Mouse (Mus musculus): ENCODE data around the gene Rbm17. TPM values are rescaled to one million over a fixed set of nuclear protein-coding genes. Genes with fewer than 3 reads are reported as not detected.
"Not testable (repeated sequence)": the region's sequence is repeated elsewhere in the genome, so short reads cannot be mapped to it uniquely, and the experiment has no call there.

Rbm17 gene
- 100 to 1,000 TPM; 105 to 113 TPM for total RNA-seq (2021)
- long read RNA-seq, experiment 1, transcript Rbm17-201 (12 exons, 1,599 nt), result major isoform, 41 of 49 reads
- long read RNA-seq, experiment 1, partial matches to known transcripts, result 3 of 49 reads
- long read RNA-seq, experiment 1, other reads (novel, unspliced or antisense), result 5 of 49 reads
- long read RNA-seq, experiment 2, transcript Rbm17-201 (12 exons, 1,599 nt), result major isoform, 79 of 96 reads
- long read RNA-seq, experiment 2, partial matches to known transcripts, result 15 of 96 reads
- long read RNA-seq, experiment 2, other reads (novel, unspliced or antisense), result 1 of 96 reads

DNA sequence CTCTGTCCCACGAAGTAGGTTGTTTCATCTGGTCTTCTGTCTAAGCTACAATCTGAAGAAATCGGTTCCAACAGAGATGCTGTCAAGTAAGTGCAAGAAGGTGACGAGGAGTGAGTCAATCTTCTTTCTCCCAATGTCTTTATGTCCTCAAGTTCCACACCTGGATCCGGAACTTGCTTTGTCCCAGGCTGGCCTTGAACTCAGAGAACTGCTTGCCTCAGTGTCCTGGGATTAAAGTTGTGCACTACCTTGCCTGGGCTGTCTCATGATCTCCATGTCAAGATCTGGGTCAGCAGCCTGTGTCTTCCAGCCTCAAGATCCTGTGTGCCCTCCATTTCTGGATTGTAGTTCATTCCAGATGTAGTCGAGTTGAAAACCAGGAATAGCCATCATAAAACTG, at the start of gene Rbm17:
Rbm17 (minus strand) TSS at position 101 of the 400 bp plus-strand sequence.
- no peak for DNase-seq (ENCODE audit: low spot score in 2 of 2)

DNA sequence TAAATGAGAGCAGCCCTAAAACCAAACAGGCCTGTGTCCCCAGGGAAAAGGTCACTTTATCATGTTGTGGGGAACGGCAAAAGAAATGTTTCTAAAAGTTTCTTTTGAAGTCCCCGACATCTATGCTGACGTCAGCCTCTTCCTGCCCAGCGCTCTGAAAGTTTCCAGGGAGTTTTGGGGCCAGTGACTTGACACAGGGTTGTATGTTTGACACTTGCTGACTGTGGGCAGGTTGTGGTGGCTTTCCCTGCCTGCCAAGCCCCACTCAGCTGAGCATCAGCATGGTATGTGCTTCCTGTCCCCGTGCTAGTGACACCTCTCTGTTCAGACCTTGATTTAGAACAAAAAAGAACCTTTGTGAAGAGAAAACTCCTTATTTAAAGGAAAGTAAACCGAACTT, 49.4 kb upstream of the Rbm17 start:
- peak in 1 of 2 experiments; percentile 8 for DNase-seq (ENCODE audit: low spot score in 2 of 2)

DNA sequence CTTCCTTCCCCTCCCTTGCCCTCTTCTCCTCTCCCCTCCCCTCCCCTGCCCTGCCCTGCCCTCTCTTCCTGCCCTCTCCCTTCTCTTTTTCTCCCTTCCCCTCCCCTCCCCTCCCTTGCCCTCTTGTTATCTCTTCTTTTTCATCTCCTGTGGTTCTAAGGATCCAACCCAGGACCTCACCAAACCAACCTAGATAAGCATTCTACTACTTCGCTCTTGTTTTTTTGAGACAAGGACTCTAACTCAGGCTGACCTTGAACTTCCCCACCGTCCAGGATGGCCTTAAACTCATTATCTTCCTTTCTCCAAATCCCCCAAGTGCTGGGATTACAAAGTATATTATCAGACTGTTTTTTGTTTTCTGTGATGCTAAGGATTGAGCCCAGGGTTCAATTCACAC, 48.8 kb upstream of the Rbm17 start:
- DNase-seq (ENCODE audit: low spot score in 2 of 2), result no peak

DNA sequence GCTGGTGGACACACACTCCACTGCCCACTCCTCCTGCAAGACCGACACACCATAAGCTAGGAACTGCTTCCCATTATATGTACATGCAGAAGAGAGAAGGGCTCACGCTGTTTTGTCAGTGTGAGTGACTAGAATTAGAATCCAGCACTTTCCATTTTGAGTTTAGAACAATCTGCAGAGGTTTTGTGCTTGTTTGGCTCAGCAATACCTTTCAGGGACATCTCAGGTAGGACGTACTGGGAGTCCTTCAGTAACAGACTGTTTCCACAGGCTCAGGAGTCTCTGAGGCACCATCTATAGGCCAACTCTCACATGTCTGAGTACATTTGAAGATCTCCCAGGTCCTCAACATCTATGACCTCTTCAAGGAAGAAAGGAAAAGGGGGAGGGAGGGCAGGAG, 48.2 kb upstream of the Rbm17 start:
- DNase-seq (ENCODE audit: low spot score in 2 of 2), result no peak

DNA sequence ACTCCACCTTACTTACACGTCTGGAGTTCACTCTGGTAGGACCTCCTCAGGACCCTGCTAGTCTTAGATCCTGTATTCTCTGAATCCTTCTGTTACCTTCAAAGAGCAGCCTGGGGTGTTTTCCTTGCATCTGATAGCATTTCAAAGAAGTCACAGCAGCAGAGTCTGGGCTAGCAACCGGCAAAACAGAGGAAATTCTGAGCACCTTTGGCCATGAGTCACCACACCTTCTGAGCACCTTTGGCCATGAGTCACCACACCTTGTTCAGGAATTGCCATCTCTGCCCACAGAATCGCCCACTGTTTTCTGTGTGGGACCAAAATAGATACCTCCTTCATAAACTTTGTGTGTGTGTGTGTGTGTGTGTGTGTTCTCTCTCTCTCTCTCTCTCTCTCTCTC, 47.5 kb upstream of the Rbm17 start:
- DNase-seq (ENCODE audit: low spot score in 2 of 2), result no peak

DNA sequence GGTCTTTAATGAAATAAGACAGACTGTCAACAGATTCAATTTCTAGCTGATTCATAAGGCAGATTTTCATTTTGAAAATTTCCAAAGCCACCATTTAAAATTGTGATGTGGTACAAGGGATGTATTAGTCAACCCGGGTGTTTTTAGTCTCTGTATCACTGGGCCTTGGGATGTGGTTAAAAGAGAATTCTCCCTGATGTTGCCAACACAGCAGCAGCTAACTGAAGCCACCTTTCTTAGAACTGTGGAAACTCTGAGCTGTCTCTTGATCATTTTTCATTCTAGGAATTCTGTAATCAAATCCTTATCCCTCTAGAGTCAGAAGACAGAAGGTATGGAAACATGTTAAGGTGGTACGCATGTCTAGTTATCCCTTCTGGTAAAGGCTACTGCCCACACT, 41.3 kb upstream of the Rbm17 start:
- no peak for DNase-seq (ENCODE audit: low spot score in 2 of 2)

DNA sequence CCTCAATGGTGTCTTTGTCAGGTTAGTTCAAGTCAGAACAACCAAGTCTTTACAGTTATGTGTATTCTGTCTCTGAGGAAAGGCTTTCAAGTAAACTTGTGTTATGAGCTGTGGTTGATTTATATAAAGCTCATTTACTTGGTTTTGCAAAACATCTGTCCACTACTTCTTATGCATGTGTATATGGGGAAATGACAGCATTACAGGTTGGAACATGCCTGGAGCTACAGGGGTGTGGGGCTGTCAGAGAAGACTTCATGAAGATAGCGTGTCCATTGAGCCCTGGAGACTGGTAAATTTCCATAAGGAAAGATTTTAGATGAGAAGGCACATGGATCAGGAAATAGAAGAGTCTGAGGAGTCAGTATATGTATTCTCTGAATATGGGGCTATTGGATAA, 40.1 kb upstream of the Rbm17 start:
- DNase-seq (ENCODE audit: low spot score in 2 of 2), result no peak

DNA sequence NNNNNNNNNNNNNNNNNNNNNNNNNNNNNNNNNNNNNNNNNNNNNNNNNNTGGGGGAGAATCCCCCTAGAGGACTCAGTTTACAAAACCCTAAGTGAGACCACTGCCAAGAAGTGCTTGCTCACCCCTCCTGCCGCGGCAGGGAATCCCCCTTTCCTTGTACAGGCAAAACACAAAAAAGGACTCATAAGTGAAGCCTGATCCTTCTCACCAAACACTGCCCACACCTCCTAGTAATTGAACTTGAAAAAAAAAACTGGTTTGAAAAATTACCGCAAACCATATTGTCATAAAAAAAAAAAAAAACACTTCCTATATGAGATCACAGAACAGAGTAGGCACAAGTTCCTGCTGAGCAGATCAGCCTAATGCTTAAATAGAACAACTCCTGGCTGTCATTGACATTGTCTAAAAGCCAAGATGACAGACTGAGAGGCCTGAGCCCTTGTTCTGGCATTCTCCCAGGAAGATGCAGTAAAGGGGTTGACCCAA, 38.5 kb upstream of the Rbm17 start, which contains the start of gene Il2ra:
Il2ra (plus strand) TSS at position 357 of the 491 bp plus-strand sequence.
- DNase-seq (ENCODE audit: low spot score in 2 of 2), result no peak

DNA sequence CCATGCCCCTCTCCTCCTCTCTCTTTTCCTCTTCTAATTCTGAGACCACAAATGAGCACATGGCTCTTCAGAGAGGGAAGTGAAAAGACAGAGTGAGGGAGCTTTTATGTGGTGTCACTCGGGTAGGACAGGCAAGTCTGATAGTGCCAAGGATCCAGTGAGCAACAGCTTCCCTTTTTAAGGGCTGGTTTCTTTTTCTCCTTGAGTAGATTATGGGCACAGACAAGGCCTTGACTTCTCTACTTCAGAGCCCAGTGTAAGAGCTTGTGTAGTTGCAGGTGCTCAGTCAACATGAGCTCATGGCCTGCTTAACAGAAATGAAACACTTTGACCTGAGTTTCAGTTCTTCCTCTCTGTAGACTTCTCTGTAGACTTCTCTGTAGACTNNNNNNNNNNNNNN, 33.2 kb upstream of the Rbm17 start:
- DNase-seq (ENCODE audit: low spot score in 2 of 2), result no peak

DNA sequence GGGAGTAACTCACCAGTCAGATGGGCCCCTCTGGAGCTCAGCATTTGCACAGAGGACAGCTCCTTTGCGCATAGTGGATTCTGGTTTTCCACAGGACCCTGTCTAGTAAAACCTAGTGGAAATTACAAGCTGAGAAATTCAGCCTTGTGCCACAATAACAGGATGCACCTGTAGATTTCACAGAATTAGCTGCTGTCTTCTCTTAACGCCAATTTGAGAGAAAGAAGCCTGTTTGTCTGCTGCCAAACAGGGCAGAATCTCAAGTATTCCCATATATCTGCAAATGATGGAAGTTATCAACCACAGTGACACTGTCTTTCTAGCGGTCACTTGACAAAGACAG, 32.2 kb upstream of the Rbm17 start:
- DNase-seq (ENCODE audit: low spot score in 2 of 2), result no peak

DNA sequence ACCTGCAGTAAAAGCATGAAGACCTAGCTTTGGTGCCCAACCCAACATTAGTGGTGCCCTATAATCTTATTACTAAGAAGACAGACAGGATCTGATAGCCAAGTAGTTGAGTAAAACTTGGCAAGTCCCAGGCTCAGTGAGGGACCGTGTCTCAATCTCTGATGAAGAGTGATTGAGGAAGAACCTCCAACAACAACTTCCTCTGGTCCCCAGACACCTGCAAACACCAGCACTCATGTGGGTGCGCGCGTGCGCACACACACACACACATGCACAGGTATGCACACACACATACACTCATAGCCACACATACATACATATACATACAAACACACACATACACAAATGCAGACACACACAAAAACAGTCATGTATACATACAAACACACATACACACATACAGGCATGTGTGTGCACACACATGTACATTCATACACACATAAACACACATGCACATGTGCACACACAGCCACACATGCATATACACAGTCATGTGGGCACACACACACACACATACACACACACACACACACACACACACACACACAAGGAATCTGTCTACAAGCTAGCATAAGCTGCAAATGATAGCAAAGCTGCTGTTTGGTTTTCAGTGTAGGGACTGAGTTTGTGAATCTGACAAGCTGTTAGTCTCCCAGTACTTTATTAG, 31.7 kb upstream of the Rbm17 start:
- DNase-seq (ENCODE audit: low spot score in 2 of 2), result no peak

DNA sequence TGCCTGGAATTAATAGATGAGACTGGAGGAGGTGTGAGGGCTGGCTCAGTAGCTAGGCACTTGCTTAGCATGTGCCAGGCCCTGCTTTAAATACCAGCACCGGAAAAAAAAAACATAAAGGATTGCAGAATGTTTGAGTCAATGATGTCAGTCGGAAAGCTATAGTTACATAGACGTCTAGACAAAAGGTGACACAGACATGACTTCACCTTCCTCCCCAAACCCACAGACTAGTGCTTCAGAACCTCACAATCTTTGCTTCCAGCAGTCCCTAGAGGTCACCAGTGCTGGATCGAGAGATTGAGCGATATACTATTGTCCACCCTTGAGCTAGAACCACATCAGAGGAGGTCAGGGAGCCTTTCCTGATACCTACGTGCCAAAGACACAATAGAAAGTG, 31.1 kb upstream of the Rbm17 start:
- no peak for DNase-seq (ENCODE audit: low spot score in 2 of 2)

DNA sequence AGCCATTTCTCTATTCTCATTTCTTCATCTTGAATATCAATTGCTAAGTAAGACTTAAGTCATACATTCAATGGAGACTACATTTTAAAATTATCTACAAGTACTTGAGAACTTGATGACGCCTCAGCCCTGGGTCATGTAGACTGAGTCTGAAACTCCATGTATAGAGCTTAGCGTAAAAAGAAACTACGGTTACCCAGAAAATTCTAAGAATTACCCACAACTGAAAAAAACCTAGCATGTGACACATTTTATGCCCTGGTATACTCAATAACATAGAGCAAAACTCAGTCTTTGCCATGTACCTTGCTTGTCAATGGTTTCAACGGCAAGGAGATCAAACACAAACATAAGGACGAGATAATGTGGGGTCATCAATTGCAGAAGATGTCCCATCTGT, 21.9 kb upstream of the Rbm17 start, which contains the start of gene Gm17490:
Gm17490 (minus strand) TSS at position 375 of the 400 bp plus-strand sequence.
- DNase-seq (ENCODE audit: low spot score in 2 of 2), result no peak

DNA sequence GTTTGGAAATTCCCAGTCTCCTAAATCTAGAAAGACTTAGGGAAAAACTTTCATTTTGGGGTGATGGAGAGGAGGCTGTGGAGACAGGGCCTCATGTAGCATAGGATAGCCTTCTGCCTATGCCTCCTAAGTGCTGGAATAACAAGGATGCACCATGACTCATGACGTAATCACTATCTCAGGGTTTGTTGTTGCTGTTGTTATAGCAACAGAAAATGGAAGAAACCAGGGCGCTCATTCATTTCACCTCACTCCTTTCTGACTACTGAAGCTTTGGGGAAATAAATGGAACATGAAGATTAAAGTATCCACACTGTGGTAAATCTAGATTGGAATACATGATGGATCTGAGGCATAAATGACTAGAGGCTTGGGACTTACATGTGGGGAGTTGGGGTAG, 19.8 kb upstream of the Rbm17 start:
- DNase-seq (ENCODE audit: low spot score in 2 of 2), result no peak

DNA sequence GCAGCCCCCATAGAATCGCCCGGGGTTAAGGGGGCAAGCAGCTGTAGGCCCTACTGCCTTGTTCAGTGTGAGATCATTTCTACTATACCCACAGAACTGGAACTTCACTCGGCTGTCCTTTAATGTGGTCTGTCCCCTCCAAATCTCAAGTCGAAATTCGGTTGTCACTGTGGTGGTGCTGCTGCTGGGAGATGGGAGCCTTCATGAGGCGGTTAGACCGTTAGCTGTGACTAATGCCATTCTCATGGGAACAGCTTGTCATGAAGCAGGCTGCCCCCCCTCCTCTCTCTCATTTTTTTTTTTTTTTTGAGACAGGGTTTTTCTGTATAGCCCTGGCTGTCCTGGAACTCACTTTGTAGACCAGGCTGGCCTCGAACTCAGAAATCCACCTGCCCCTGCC, 19.2 kb upstream of the Rbm17 start:
- DNase-seq (ENCODE audit: low spot score in 2 of 2), result no peak

DNA sequence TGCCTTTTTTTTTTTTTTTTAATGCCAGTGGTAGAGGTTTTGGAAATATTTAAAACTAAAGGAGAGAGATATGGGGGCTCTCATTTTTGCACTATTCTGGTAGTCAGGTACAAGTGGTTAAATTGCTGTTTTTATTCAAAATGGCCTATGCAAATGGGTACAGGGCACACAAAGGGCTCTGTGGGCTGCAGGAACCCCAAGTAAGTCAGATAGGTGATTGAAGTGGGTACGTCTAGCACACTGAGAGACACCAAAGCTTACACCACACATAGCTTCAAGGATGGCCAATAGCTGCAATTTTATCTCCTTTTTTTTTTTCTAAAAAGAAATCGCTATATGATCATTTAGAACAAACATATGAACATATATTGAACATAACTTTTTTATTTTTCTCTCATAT, 15.6 kb upstream of the Rbm17 start:
- no peak for DNase-seq (ENCODE audit: low spot score in 2 of 2)

DNA sequence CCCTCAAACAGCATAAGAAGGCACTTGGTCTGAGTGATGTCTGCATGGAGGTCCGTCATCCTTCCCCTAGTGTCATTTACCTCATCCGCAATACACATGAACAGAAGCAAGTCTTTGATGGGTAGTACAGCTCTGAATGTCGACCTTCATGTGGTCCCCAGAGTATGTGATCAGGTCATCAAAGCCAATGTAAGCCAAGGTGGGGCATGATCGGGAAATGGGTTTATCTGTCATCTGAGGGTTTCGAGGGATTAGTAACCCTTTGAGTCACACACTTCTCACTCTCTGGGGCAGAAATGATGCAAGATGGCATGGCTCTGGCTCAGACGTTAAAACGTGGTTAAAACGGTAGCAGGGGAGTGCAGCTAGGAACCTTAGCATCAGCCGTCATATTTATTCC, 12.9 kb upstream of the Rbm17 start:
- DNase-seq (ENCODE audit: low spot score in 2 of 2), result no peak

DNA sequence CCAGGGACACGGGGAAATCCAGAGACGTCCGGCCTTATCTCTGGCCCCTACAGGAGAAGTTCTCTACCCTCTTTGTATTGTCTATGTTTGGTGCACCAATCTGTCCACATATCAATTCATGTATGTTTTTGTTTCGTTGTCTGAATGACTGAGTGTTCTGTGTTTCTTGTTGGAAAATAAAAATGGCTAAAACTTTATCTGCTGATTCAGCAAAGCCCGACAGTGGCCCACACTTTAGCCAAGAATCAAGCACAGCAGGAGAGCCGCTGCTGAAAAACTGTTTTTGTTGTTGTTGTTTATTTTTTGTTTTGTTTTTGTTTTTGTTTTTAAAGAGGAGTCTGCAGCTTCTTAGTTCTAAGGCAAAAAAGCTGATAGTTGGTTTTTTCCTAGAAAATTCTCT, 9.0 kb upstream of the Rbm17 start:
- not testable (repeated sequence) for DNase-seq (ENCODE audit: low spot score in 2 of 2)

DNA sequence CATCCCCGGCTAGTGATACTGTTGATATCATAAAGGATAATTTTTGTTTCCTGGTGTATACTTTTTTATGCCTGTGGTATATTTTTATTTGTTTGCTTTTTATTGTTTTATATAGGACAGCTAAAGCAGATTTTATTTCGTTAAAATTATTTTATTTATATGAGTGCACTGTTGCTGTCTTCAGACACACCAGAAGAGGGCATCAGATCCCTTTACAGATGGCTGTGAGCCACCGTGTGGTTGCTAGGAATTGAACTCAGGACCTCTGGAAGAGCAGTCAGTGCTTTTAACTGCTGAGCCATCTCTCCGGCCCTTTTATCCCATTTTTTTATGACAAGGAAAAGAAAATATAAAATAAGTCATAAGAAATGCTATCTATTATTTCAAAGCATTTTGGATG, 2.8 kb upstream of the Rbm17 start:
- not testable (repeated sequence) for DNase-seq (ENCODE audit: low spot score in 2 of 2)

DNA sequence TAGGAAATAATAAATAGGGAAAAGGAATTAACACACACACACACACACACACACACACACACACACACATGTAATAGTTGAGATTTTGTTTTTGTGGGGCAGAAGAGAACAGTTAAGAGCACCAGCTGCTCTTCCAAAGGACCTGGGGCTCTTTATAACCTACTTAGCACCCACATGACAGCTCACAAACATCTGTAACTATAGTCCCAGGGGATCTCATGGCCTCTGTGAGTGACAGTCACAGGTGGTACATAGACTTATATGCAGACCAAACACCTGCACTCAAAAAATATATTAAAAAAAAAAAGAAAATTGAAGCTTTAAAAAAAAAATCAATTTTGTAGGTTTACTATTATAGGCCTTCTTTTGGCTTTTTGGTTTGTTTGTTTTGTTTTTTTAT, 958 bp upstream of the Rbm17 start:
- no peak for DNase-seq (ENCODE audit: low spot score in 2 of 2)

DNA sequence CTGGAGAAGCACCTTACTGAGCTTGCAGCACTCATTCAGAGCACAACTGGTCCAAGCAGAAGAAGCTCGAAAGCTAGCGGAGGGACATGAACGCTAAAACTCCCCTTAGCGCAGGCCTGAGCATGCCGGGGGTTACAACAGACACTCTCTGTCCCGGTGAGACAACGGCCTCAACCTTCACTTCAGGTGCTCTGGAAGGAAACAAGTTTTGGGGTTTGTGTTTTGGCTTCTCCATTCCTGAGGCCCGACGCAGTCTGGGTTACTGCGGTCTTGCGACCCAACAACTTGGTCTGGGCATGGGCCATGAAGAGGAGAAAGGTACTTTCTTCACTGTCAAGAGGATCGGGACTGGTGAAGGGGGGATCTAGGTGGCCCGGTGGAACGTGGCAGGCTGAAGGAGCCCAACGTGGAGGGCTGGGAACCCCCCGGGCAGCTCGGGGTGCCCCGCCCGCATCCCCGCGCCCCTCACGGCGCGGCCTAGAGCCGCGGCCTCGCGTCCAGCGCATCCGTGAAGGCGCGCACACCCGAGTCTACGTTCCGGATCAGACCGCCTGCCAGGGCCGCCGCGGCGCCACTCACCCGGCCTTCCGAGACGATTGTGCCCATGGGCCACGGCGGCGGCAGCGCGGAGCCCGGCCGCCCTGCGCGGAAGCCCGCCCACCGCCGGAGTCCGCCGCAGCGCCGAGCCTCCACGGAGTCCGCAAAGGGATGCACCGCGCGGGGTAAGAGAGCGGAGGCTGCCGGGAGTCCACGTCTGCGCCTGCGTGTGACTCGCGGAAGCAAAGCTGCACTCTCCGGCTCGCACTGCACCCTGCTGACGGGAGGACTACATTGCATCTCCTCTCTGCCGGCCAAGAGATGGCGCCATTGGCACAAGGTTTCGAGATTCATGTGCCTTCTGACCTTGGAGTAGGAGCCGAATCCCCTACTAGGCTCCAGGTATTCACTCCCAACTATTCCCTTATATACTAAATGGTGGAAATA, 1.2 kb downstream of the Rbm17 start:
- DNase-seq (ENCODE audit: low spot score in 2 of 2), result peak; percentile 96

DNA sequence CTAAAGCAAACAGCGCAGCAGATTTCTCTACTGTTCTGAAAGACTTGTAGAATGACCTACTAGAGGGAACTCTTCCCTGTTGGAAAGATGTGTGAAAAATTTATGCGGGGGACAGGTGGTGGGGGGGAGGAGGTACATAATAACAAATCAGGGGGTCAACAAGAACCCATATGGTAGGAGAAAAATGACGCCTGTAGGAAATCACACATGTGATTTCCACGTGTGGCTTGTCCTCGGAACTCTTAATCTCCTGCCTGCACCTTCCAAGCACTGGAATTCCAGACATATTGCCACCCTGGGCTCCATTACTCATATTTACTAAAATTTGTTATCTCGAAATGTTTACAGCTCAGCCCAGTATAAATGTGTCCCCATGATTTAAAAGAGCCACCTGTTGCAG, 2.2 kb downstream of the Rbm17 start:
- no peak for DNase-seq (ENCODE audit: low spot score in 2 of 2)

All from adrenal gland, adult 18-20 months (tissue).